Mouse (Mus musculus): ENCODE data around the gene Soat2.

GRCm38 (mm10) chr15:102100996-102101671 lies 49.2 kb upstream of the Soat2 start:
- TF ChIP-seq CTCF (IDR thresholded peaks at IDR 0.05; ENCODE audit: borderline replicate concordance, extremely low read depth, insufficient read depth, insufficient read length) (0 out of 2 replicates have a peak, but pooled peaks have one; percentile 5), POLR2A (IDR thresholded peaks at IDR 0.05; ENCODE audit: borderline replicate concordance, extremely low read depth, insufficient read depth, insufficient read length, poor library complexity, severe bottlenecking) (no peak)

All from brain, embryonic 14.5 days (tissue).